Mouse (Mus musculus) liver, embryonic 16.5 days (tissue): ENCODE measurements around the gene Moxd1. TPM values are rescaled to one million over a fixed set of nuclear protein-coding genes. Genes with fewer than 3 reads are reported as not detected.

Experiments
- ATAC-seq: fragments of 200-750 bp; cut with Nextera tagmentation; 2 replicates; pipeline ENCODE4 v1.8.0; 2017; ENCODE audit warnings: low read depth, mild to moderate bottlenecking, moderate number of reproducible peaks, moderate library complexity
- H3K27ac ChIP-seq: fragments of 300-500 bp; sonication (generic); 2 replicates; pipeline ENCODE4 v1.5.1; 2014; ENCODE audit warnings: mild to moderate bottlenecking, low read length
- H3K27me3 ChIP-seq: fragments of 300-500 bp; sonication (generic); 2 replicates; pipeline ENCODE4 v1.6.1; 2014; ENCODE audit warnings: low read depth, low read length, mixed read lengths; ENCODE audit not compliant: control insufficient read depth, insufficient read depth
- H3K36me3 ChIP-seq: fragments of 300-500 bp; sonication (generic); 2 replicates; pipeline ENCODE4 v1.6.1; 2014; ENCODE audit warnings: mild to moderate bottlenecking; ENCODE audit not compliant: control insufficient read depth, insufficient read depth
- H3K4me1 ChIP-seq: fragments of 300-500 bp; sonication (generic); 2 replicates; pipeline ENCODE4 v1.6.1; 2014; ENCODE audit warnings: low read depth, low read length, mixed read lengths; ENCODE audit not compliant: control insufficient read depth
- H3K4me2 ChIP-seq: fragments of 300-500 bp; sonication (generic); 2 replicates; pipeline ENCODE4 v1.6.1; 2014; ENCODE audit warnings: low read depth, low read length, mixed read lengths
- H3K4me3 ChIP-seq: fragments of 300-500 bp; sonication (generic); 2 replicates; pipeline ENCODE4 v1.5.1; 2014; ENCODE audit warnings: low read depth, mild to moderate bottlenecking, low read length
- H3K9ac ChIP-seq: fragments of 300-500 bp; sonication (generic); 2 replicates; pipeline ENCODE4 v1.6.1; 2014; ENCODE audit warnings: low read depth, low read length
- H3K9me3 ChIP-seq: fragments of 300-500 bp; sonication (generic); replicated peaks from 2 replicates; pipeline ENCODE4 v1.6.1; 2016; ENCODE audit warnings: low read length; ENCODE audit not compliant: control insufficient read depth
- WGBS: fragments of 180-500 bp; shearing (Covaris S2); extraction: QIAGEN DNeasy Blood & Tissue Kit; methylation state at CpG from one replicate; pipeline ENCODE4 v1.1.7; 2014; ENCODE audit not compliant: insufficient replicate concordance; 5-methylcytosine and 5-hydroxymethylcytosine counted together
- polyA plus RNA-seq: library from polyadenylated mRNA; unstranded; fragments of >200 nt; fragmentation: Nextera tagmentation; extraction: Ambion mirVana; gene quantifications from 2 replicates; pipeline ENCODE4 v1.2.1, GENCODE M21; 2015

Moxd1 gene
- polyA plus RNA-seq, 1 experiment from 2014 or later = 0.25 TPM

DNA sequence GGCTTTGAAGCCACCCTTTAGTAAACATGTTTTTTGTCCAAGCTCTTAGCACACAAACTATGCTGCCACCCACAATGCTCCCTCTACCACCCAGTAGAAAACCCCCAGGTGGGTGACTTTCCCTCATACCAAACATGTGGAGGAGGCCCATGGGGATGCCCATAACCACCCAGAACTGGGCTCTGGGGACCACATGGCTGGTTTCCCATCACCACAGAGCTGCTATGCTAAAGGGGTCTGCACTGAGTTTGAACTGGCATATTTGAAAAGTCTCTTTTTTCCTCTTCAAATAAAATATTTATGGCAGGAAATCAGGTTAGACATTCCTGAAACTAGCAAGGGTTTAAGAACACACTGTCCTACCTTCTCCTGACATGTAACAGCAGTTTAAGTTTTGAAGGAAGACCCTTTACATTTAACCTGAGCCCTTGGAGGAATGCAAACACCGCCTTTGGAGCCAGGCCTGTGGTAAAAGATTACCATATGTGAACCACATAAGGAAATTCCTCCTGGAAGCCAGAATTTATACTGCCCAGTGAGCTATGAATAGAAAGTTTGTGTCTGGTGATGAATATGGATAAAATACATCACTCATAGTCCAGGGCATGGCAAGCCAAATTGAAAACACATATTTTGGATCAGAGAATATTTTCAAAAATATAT is 117.4 kb downstream of the Moxd1 start:
- no peak overlapping the region for H3K4me3 ChIP-seq
- no peak overlapping the region for H3K4me2 ChIP-seq
- WGBS = 62% methylated on average over 1 of the region's 1 CpGs
- no peaks in the 10 kb centered on the region for H3K9me3 ChIP-seq
- H3K36me3 ChIP-seq = no peaks in the 10 kb centered on the region
- ATAC-seq = no peak
- H3K27me3 ChIP-seq = no peaks in the 10 kb centered on the region
- no peak overlapping the region for H3K9ac ChIP-seq
- no peak overlapping the region for H3K27ac ChIP-seq
- no peaks in the 10 kb centered on the region for H3K4me1 ChIP-seq

DNA sequence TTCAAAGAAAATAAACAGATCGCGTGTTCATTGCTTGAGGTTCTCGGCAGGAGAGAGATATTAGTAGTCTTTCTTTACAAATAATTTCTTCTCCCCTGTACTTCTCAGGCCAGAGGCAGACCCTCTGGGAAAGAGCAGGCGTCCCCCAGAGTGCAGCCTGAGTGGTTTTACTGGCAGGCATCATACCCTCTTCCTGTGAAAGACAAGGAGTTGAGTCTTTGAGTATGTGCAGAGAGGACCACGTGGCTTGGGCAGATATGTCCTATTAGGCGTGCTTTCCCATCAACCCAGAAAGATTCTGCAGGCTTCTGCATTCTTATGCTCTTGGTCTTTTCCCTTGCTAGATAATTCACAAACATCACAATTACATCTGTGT is 117.9 kb downstream of the Moxd1 start:
- Histone ChIP-seq H3K27me3 (no peaks in the 10 kb centered on the region), H3K9ac (no peak overlapping the region), H3K36me3 (no peaks in the 10 kb centered on the region), H3K4me2 (no peak overlapping the region), H3K27ac (no peak overlapping the region), H3K4me1 (no peaks in the 10 kb centered on the region), H3K9me3 (no peaks in the 10 kb centered on the region), H3K4me3 (no peak overlapping the region)
- WGBS = 74% methylated on average over 6 of the region's 6 CpGs
- no peak for ATAC-seq

DNA sequence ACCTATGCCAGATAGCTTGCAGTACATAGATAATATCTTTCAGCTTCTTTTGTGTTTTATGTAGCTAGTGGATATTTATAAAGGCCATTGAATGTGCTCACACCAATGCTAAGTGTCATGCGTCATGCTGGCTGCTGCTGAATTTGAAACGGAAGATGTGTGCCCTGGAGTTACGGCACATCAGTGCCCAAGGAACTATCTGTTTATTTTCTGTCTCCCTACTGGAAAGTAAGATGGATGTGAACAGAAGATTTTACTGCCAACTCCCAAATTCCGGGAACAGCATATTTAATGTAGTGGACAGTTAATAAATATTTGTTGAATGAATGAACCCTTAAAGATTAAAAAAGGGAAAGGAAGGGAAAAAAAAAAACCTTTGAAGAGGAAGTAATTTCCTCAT is 119.8 kb downstream of the Moxd1 start:
- ATAC-seq = no peak
- no peaks in the 10 kb centered on the region for H3K9me3 ChIP-seq
- no peak overlapping the region for H3K4me2 ChIP-seq
- no peak overlapping the region for H3K4me3 ChIP-seq
- H3K27ac ChIP-seq = no peak overlapping the region
- H3K36me3 ChIP-seq = no peaks in the 10 kb centered on the region
- H3K27me3 ChIP-seq = no peaks in the 10 kb centered on the region
- WGBS = 75% methylated on average over 4 of the region's 4 CpGs
- H3K4me1 ChIP-seq = no peaks in the 10 kb centered on the region
- no peak overlapping the region for H3K9ac ChIP-seq

Other genes starting within 250 kb of the Moxd1 start
- gene Taar6, start 237.9 kb upstream of the Moxd1 start, polyA plus RNA-seq = not detected in 2 replicates
- gene Taar7a, start 230.0 kb upstream of the Moxd1 start, polyA plus RNA-seq = not detected in 2 replicates
- gene Taar7b, start 223.6 kb upstream of the Moxd1 start, polyA plus RNA-seq = not detected in 2 replicates
- gene Taar7d, start 196.3 kb upstream of the Moxd1 start, polyA plus RNA-seq = not detected in 2 replicates
- not detected in 2 replicates for gene Taar7e, start 185.9 kb upstream of the Moxd1 start, polyA plus RNA-seq
- gene Taar7f, start 174.0 kb upstream of the Moxd1 start, polyA plus RNA-seq = not detected in 2 replicates
- gene Taar8a, start 147.0 kb upstream of the Moxd1 start, polyA plus RNA-seq = not detected in 2 replicates
- gene Taar8b, start 131.2 kb upstream of the Moxd1 start, polyA plus RNA-seq = not detected in 2 replicates
- not detected in 2 replicates for gene Taar8c, start 121.6 kb upstream of the Moxd1 start, polyA plus RNA-seq
- gene Taar9, start 114.0 kb upstream of the Moxd1 start, polyA plus RNA-seq = not detected in 2 replicates
- 25.9 and 26.8 TPM in 2 replicates for gene Stx7, start 74.2 kb upstream of the Moxd1 start, polyA plus RNA-seq